Mouse (Mus musculus) forebrain, embryonic 12.5 days (tissue): ENCODE data around the gene Vmn1r84. TPM values are rescaled to one million over a fixed set of nuclear protein-coding genes. Genes with fewer than 3 reads are reported as not detected.

Experiments used
- ATAC-seq: fragments of 200-750 bp; cut with Nextera tagmentation; 2 replicates; pipeline ENCODE4 v1.8.0; 2017; ENCODE audit warnings: moderate TSS enrichment; ENCODE audit not compliant: low FRiP score
- H3K27ac ChIP-seq: fragments of 300-500 bp; sonication (generic); 2 replicates; pipeline ENCODE4 v1.5.1; 2016; ENCODE audit warnings: mild to moderate bottlenecking
- H3K27me3 ChIP-seq: fragments of 300-500 bp; sonication (generic); 2 replicates; pipeline ENCODE4 v1.6.1; 2016; ENCODE audit warnings: mild to moderate bottlenecking
- H3K36me3 ChIP-seq: fragments of 300-500 bp; sonication (generic); replicated peaks from 2 replicates; pipeline ENCODE4 v1.6.1; 2016; ENCODE audit warnings: mild to moderate bottlenecking
- H3K4me1 ChIP-seq: fragments of 300-500 bp; sonication (generic); 2 replicates; pipeline ENCODE4 v1.6.1; 2016
- H3K4me2 ChIP-seq: fragments of 300-500 bp; sonication (generic); 2 replicates; pipeline ENCODE4 v1.6.1; 2016; ENCODE audit warnings: mild to moderate bottlenecking, moderate library complexity
- H3K4me3 ChIP-seq: fragments of 300-500 bp; sonication (generic); replicated peaks from 2 replicates; pipeline ENCODE4 v1.5.1; 2016; ENCODE audit warnings: mild to moderate bottlenecking
- H3K9ac ChIP-seq: fragments of 300-500 bp; sonication (generic); 2 replicates; pipeline ENCODE4 v1.6.1; 2016; ENCODE audit warnings: mild to moderate bottlenecking
- H3K9me3 ChIP-seq: fragments of 300-500 bp; sonication (generic); 2 replicates; pipeline ENCODE4 v1.6.1; 2016
- WGBS: fragments of 180-500 bp; shearing (Covaris S2); methylation state at CpG from one replicate; pipeline ENCODE4 v1.1.7; 2016; 5-methylcytosine and 5-hydroxymethylcytosine counted together
- microRNA-seq: library from miRNA; unstranded; fragments of <30 nt; microRNA quantifications from one replicate; pipeline ENCODE4, GENCODE M21; 2017
- polyA plus RNA-seq: library from polyadenylated mRNA; unstranded; fragments of >200 nt; fragmentation: Nextera tagmentation; extraction: Ambion mirVana; gene quantifications from 2 replicates; pipeline ENCODE4 v1.2.1, GENCODE M21; 2016

The Vmn1r84 gene
- polyA plus RNA-seq, result not detected in 2 replicates

- no peaks in the 10 kb centered on the region for H3K4me1 ChIP-seq
Measured at GRCm38 (mm10) chr7:12369173-12369572, at the start of gene Vmn1r84. Vmn1r84 (minus strand) TSS chr7:12369273.

GRCm38 (mm10) chr7:12329381-12329780 lies 39.7 kb downstream of the Vmn1r84 start, which contains the start of gene Vmn1r83:
Vmn1r83 (minus strand) TSS chr7:12329481.
- Histone ChIP-seq H3K4me2 (no peak within 1 kb of the TSS), H3K27me3 (no peaks in the 10 kb centered on the region), H3K27ac (no peak within 1 kb of the TSS), H3K4me3 (no peak within 1 kb of the TSS), H3K9me3 (peaks cover 30% of the 10 kb centered on the region), H3K36me3 (no peaks in the 10 kb centered on the region), H3K4me1 (no peaks in the 10 kb centered on the region), H3K9ac (no peak within 1 kb of the TSS)
- WGBS, result 81% methylated on average over 2 of the region's 2 CpGs
- no peak for ATAC-seq

More at GRCm38 (mm10) chr7:12369173-12369572, at the start of gene Vmn1r84:
- Histone ChIP-seq H3K9me3 (peaks cover 8% of the 10 kb centered on the region; the same call in 1 of the 2 replicates), H3K36me3 (no peaks in the 10 kb centered on the region), H3K27ac (no peak within 1 kb of the TSS), H3K9ac (no peak within 1 kb of the TSS), H3K4me2 (no peak within 1 kb of the TSS), H3K4me3 (no peak within 1 kb of the TSS), H3K27me3 (no peaks in the 10 kb centered on the region)
- WGBS, result 67% methylated on average over 1 of the region's 1 CpGs
- no peak for ATAC-seq

Small RNAs within 50 kb of the gene (microRNA-seq; reads per million reads assigned to microRNA genes)
- gene Gm23521, result not detected

Other genes with a start within 250 kb of the Vmn1r84 start
- gene Vmn1r78, start 219.0 kb downstream of the Vmn1r84 start, polyA plus RNA-seq, result not detected in 2 replicates
- not detected in 2 replicates for gene Vmn1r79, start 198.0 kb downstream of the Vmn1r84 start, polyA plus RNA-seq
- gene Vmn1r80, start 180.0 kb downstream of the Vmn1r84 start, polyA plus RNA-seq, result not detected in 2 replicates
- gene Vmn1r81, start 101.0 kb downstream of the Vmn1r84 start, polyA plus RNA-seq, result not detected in 2 replicates
- gene Vmn1r82, start 68.8 kb downstream of the Vmn1r84 start, polyA plus RNA-seq, result not detected in 2 replicates
- 0.06 TPM in 1 of 2 replicates, not detected in the other for gene Vmn1r83, start 39.8 kb downstream of the Vmn1r84 start, polyA plus RNA-seq
- gene Zfp551, start 53.5 kb upstream of the Vmn1r84 start, polyA plus RNA-seq, result 4.1 and 5.0 TPM in 2 replicates
- gene Zfp606, start 109.0 kb upstream of the Vmn1r84 start, polyA plus RNA-seq, result 54.7 TPM in 2 replicates
- not detected in 2 replicates for gene 2900092C05Rik, start 143.2 kb upstream of the Vmn1r84 start, polyA plus RNA-seq
- 0.01 TPM in 1 of 2 replicates, not detected in the other for gene Vmn2r53, start 239.5 kb upstream of the Vmn1r84 start, polyA plus RNA-seq